Mouse (Mus musculus) cerebellum, adult 9-10 months (tissue): ENCODE results near the gene Fam81b.
A peak's percentile ranks its signal among the peaks of the same experiment; 100 is the strongest.

Experiments
- DNase-seq: peaks from one replicate; pipeline ENCODE4 v3.0.0; 2022

Fam81b gene

DNA sequence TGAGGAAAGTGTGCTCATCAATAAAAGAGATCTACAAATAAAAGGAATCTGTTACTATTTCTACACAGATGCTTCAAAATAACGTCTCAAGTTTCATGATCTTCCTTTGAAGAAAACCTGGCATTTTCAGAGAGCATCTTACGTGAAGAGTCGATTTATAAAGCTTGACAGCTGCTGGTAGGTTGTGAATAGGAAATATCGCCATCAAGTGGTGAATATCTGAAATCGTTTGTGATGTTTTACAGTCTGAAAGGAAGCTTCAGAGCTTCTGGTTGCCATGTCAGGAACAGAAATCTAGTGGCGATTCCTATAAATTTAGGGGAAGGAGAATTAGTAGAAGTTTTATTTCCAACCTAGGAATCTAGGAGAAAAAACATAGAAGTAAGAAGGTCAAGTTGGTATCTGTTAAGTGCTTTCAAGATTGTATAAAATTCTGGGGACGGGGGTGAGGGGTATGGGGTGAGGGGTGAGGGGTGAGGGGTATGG, at the start of gene Fam81b:
Gene Fam81b (minus strand): TSS at position 436 of the 486 bp plus-strand sequence.
- DNase-seq: peak; percentile 89

DNA sequence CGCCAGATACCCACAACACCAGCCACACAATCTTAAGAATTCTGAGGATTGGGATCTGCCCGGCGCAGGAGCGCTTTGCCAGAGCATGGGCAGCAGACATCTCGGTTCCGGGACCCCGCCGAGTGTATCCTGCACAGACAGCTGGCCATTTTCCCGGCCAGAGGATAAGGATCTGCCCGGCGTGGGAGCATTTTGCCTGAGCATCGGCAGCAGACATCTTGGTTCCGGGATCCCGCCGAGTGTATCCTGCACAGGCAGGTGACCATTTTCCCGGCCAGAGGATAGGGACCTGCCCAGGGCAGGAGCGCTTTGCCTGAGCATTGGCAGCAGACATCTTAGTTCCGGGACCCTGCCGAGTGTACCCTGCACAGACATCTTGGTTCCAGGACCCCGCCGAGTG, 41.1 kb upstream of the Fam81b start:
- peak; percentile 30 for DNase-seq

DNA sequence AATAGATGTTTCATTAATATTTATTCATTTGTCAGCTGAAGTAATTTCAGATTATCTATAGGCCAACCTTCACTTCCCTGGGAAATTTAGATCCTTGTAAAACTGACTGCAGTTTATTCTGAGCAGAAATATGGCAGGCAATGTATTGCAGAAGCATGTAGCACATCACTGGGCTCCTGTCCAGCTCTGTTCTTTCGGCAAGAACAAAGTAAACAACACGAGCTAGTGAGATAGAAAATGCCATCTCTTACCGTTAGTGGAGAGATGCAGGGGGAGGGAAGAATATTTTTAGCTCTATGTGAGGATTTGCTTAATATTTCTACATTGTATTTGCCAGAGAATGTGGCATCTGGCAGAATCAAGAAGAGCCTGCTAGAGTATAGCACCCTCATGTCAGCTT, 13.8 kb upstream of the Fam81b start:
- DNase-seq: no peak

DNA sequence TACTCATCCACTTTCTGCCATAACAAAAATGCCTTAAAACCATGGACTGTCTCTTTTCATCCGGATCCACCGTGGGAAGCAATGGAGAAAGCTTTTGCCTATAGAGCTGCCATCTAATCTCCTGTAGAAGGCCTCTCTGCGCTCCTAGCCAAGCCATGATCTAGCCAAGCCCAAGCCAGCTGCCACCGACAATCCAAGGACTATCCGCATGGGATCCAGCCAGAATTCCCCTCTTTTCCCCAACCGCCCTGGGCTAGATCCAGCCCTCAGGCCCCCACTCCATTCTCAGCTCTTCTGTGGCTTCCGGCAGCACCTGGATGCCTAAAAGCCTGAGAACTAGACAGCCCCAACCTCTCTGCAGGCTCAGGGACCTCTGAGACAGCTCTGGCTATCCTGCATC, 6.7 kb upstream of the Fam81b start:
- DNase-seq: no peak

DNA sequence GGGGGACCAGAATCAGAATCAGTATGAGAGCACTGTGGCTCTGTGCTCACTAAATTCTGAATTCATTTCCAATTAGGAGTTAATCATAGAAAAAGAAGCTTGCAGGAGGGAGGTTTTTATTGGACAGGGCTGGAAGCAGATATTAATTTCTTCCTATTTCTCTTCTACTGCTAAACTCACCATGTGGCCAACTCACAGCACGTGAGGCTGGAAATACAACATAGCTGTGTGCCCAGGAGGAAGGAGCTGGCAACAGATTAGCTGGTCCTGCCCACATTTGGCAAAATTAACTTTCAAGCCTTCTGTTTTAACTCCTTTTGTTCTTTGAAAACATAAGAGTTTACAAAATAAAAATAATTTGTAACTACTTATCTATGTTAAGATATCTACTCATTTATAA, 3.9 kb upstream of the Fam81b start:
- peak; percentile 81 for DNase-seq

DNA sequence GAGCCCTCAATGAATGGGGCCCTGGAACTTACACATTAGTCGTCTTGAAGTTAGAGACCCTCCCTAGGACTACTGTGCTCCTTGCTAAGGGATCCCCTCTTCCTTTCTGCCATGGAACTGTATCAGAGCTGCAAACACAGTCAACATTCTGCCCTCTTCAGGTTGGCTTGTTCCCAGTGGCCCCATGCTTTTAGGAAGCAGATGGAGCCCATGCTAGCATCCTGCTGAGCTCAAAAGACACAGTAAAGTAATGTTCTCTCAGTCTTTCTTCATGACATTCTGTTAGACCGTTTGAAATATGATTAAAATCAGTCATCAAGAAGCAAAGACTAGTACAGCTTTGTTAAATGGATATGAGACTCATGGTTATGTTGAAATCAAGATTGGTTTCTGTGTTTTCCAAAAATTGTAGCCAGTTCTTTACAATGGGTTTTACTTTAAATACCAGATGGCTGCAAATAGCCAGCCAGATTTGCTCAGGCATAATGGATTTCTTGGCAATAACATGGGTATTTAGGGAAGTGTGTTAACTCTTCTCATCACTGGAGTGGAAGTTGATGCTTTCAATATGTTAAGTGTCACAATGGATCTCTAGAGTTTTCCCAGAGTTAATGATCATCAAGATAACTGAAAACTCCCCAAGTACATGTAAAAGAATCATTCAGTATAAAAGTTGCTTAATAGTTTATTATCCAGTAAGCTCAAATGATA, 938 bp upstream of the Fam81b start:
- peak; percentile 98 for DNase-seq

DNA sequence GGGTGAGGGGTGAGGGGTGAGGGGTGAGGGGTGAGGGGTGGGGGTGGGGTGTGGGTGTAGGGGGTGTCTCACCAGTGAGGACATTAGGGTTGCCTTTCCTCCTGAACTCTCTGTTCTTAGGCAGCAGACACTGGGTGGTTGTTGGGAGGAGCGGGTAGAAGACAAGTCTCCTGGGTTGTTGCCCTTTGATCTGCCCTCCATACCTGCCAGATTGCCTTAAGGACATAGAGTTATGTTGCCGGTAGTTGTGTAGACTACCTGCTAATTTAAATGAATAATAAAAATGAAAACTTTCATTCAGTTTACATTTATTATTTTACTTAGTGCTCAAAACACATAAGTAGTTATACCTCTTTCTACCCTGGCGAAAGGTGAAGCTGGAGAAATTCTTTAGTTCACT, 369 bp upstream of the Fam81b start:
- DNase-seq: no peak

DNA sequence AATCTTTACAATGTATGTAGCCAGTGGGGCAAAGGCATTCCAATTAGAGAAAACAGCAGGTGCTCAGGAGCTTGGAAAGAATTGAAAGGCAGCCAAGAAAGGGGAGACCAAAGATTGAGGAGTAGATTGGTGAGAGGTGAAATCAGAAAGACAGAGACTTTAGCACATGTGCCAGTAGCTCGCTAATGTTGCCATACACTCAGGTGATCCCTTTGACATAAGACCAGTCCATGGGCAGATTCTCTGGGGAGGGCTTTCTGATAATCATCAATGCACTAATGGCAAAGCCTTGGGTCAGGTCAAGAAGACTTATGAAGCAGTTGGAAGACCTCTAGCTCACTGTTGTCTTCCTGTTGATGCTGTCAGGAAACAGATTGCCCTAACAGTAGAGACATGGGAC, 671 bp downstream of the Fam81b start:
- DNase-seq: peak; percentile 69

DNA sequence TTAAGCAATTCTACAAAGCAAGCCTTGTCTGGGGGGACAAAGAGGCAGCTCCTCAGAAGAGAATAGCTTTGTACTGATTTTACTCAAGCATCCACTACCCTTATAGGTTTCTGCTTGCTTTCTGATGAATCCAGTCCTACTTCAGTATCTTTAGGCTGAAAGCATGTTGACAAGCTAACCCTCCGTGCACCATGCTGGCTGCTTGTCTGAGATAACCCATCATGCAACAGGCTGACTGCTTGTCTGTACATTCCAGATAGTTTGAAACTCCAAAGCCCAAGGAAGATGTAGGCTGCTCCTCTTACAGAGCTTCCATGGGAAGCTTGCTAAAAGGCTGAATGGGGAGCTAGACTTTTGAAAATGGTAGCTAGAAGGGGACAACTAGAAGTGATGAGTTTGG, 1.7 kb downstream of the Fam81b start:
- DNase-seq: no peak

DNA sequence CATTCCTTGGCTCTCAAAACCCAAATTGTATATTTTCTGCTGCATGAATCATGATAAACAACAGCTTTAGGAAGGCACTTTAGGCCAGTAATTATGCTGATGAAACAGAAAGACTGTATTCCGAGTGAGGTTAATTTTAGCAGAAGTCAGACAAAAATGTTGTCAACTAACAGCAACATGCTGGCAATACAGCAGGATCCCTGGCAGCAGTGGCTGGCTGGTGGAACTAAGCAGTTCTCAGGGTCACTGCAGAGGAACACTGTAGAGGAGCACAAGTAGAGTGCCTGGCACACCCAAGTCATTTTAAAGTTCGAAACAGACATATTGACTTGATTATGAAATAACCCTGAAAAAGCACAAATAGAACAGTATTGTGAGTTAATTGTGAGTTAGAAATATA, 2.8 kb downstream of the Fam81b start:
- DNase-seq: peak; percentile 88

DNA sequence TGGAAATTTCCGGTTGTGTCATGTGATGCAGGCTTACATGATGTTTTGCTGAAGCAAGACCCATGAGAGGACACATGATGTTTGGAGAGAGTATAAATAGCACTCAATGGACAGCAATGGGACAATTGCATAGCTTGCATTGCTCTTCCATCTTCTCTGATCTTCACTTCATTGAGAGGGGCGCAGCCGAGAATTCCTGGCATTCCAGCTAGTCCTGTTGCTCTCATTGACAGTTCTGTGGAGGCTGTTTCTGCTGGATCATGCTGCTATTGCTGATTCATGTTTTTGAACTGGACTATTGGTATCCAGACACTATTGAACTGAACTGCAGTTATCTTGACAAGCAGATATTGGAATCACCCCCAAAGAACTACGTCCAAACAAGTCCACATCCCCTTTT, 12.8 kb downstream of the Fam81b start:
- no peak for DNase-seq

DNA sequence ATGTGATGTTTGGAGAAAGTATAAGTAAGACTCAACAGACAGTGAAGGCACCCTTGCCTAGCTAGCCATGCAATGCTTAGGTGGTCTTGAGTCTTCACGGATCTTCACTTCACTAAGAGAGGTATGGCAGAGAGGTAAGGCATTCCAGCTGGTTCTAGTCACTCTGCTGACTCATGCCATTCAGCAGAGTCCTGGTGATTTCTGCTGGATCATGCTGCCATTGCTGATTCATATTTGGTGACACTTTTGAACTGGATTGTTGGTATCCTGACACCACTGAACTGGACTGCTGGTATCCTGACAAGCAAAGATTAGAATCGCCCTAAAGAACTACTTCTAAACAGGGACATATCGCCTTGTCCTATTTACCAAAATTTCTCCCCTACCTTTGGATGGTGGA, 20.3 kb downstream of the Fam81b start:
- DNase-seq: no peak

DNA sequence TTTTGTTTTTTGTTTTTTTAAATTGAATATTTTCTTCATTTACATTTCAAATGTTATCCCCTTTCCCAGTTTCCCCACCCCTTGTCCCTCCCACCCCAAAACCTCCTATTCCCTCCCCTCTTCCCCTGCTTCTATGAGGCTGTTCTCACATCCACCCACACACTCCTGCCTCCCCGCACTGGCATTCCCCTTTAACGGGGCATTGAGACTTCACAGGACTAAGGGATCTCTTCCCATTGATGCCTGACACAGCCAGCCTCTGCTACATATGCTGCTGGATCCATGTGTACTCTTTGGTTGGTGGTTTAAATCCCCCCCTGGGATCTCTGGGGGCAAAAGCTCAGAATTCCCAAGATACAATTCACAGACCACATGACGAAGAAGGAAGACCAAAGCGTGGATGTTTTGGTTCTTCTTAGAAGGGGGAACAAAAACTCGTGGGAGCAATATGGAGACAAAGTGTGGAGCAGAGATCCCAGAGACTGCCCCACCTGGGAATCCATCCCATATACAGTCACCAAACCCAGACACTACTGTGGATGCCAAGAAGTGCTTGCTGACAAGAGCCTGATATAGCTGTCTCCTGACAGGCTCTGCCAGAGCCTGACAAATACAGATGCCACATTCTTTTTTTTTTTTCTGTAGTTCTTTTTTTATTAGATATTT, 40.4 kb downstream of the Fam81b start:
- no peak for DNase-seq

DNA sequence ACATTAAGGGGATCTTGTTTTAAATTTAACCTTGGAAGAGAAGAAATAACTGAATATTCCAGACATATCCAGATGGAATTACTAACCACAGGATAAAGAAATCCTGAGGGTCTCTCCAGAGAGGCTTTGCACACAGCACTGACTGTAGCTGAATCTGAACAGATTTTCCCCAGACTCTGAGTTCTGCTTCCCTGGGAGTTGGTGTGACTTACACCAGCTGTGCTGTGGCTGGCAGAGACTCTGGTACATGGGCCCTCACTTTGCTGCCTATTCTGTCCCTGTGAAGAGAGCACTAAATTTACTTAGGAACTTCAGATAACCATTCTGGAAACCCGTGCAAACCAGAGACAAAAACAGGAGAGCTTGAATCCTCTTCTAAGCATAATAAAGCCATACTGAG, 46.1 kb downstream of the Fam81b start:
- no peak for DNase-seq

DNA sequence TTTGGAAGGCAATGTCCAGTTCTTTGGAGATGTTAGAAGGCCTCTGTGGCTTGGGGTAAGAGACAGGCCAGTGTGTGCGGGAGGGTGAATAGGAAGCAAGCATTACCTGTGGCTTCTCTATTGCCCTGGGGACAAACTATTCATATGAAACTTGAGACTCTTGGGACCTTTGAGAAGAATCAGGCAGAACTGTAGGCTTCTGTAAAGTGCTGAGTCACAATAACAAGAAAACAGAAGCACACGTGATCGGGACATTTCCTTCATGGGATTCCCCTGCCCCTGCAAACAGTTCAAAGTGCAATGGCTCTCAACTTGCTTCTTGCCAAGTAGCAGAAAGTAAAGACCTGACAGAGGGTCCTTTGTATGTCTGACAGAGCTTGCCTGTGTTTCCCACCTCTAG, 48.5 kb downstream of the Fam81b start:
- DNase-seq: no peak

DNA sequence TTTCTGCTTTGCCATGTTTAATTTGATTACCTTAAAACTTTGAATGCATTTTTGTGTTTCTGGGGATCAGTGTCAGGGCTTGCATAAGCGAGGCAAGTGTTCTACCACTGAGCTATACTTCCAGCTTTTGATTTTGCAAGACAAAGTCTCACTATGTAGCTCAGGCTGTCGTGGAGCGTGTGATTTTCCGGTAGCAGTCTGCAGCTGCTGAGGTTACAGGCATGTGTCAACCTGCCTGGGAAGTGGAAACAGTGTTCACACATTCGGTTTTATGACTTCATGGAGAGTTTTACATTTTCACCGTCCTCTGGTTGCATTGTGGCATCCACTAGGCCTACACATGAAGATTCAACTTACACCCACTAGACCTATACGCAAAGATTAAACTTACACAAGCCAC, 54.8 kb downstream of the Fam81b start:
- no peak for DNase-seq

DNA sequence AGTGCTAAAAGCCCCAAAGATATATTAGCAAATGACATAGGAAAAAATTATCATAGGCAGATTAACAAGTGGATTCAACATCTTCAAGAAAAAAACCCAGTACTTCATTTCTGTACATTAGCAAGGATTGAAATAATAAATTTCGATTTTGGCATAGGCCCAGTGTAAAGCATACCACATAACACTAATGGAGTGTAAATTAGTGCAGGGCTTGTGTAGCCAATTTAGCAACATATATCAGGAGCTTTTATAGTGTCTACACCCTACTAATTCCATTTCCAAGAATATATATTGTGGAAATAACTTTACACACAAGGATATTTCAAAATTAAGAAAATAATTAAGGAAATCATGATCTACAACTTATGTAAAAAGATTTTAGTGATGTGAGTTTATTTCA, 55.8 kb downstream of the Fam81b start:
- DNase-seq: no peak

DNA sequence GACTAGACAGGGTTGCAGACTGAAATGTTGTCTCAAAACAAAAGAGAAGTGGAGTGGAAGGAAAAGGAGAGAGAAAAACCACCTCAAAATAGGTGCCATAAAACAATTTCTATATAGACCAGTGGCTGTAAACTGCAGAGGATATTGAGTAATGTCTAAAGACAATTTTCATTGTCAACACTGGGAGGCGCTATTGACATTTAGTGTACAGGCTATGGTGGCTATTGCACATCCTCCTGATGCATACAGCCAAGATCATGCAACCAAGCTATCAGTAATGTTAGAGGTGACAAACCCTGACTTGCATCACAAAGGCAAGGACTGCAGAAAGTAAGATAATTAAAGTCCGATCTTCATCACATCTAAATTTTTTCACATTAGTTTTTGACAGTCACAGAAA, 89.5 kb downstream of the Fam81b start:
- peak; percentile 89 for DNase-seq

DNA sequence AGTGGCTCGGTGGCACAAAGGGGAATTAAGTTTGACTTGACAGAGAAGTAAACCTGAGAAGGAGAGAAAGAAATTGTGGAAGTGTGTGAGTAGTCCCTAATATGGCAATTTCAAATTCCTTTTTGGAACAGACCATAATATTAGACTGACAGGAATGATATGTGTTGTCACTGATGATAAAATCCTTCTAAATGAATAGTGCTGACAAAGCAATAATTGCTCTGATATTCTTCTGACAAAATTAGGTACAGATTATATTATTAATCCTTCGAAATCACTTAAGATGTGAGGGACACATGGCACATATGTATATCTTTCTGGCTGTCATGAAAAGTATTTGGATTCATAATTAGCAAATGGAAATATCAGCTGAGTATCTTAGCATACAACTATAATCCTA, 89.9 kb downstream of the Fam81b start:
- DNase-seq: no peak

DNA sequence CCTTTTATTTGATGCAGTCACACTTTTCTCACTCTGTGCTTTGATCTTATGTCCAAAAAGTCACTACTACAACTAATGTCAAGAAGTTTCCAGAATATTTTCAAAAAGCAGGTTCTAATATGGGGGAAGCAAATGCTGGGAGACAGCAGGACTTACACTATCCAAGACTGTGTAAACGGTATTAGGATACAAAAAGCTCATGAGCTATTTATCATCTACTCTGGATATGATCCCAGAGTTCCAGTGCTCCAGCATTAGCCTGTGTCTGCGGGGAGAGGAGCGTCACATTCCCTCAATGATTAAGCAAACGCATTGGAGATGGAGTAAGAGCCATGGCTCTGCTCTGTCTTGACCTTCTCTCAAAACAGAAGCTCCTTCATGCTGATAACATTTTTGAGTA, 104.9 kb downstream of the Fam81b start:
- DNase-seq: no peak

DNA sequence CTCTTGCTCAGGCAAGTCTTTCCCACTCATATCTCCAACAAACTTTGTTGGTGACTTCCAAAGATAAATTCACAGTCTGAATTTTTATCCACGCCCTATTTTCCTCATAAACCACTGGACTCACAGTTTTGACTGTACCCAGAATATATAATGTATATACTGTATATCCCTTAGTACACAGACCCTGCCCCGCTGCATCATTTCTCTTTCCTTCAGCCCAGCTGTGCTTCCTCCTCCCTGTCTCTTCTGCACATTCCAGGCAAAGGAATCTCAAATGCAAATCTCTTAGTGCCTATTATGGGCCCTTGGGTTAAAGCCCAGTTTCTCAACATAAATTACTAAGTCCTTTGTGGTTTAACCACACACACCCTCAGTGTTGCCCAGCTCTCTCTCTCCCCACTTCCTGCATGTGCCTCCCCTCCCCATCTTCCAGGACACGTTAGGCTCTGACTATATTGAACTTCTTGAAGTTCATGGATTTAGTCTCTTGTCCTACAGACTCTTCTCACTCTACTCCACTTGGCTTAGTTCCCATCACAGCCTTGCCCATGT, 107.5 kb downstream of the Fam81b start:
- no peak for DNase-seq

DNA sequence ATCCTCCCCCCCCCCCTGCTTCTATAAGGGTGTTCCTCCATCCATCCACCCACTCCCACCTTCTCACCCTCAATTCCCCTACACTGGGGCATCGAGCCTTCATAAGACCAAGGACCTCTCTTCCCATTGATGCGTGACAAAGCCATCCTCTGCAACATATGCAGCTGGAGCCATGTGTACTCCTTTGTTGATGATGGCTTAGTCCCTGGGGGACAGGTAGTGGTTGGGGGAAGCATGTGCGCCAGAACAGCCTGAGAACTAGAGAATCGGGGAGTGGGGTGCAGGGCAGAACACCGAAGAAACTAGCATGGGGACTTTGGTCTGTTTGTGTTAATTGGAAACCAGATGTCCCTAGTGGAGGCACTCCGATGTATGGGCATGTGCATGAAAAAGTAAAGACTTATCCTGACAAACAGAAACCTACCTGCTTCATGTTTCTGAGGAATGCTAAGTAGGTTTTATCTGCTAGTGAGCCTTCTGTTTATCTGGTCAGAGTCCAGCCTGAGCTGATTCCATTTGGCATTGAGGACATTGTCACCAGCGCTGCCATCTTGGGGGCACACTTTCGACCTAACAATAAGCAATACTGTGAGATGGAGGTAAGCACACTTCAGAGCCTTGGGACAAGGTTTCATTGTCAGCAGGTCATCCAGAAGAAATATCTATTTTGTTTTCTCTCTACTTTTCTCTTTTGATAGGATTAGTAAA, 109.3 kb downstream of the Fam81b start:
- DNase-seq: peak; percentile 67

DNA sequence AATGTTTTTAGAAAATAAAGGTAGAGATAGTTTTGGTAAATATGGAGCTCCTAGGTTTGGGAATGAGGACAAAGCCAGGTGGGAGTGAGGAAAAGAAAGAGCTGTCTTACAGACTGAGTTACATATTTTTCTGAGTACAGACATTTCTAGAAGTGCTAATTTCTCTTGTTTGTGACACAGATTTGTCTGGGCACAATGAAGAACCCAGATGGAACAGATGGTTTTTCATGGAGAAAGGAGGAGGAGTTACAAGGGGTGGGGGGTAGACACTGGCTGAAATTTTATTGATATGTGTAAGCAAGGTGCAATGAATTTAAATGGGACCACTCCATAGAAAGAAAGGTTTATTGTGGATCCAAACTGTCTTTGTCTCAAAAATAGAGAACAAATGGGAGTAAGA, 109.9 kb downstream of the Fam81b start:
- DNase-seq: peak; percentile 74

DNA sequence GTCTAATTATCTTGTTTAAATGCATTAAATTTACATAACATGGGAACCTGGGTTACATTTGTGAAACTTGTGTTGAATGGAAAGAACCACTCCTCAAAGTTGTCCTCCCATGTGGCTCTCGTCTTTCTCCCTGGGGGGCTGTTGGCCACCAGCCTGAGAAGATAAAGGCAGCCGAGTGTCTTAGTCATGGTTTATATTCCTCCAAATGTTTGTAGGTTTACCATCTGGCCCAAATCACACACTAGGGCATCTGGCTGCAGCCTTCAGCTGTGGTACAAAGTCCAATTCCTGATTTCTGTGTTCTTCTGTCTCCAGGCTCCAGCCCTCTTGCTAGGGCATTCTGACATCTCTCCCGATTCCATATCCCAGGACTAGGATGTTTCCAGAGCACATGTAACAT, 114.6 kb downstream of the Fam81b start:
- DNase-seq: peak; percentile 57
